25 mouse cellular contexts compared by ENCODE assay signal in the genomic region with DNA sequence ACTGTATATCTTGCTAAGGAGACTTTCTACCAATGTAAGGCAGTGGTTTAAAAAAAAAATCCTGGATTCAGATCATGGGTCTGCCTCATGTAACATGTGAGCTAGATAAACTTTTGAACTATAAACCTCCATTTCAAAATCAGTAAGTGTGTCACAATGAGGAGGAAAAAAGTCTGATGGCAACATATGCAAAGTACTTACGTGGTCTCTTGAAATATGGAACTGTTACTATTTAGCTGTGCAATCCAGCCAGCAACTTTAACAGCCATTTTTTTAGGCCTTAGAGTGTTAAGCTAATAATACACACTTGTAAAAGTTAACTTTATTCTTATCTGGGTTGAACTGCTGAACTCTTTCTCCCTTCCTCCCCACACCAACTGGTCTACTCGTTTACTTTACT.
DNase-seq lines count a peak whose midpoint lies in the region; ATAC-seq and TF ChIP-seq lines count a peak whose summit lies in the region.
"Had no signal": no experiment of that assay in that cellular context is flagged by ENCODE, and none has a peak within 500 bp of the region (broad histone marks: within the 10 kb centered on the region; RNA-seq: fewer than 3 reads in every experiment).

No protein-coding gene starts in this region.

- H3K9me3 ChIP-seq in lung, embryonic 16.5 days (ENCODE audit: control insufficient read depth, low read length), result no peaks in the 10 kb centered on the region
- H3K9me3 ChIP-seq: embryonic facial prominence, embryonic 12.5 days; embryonic facial prominence, embryonic 15.5 days; hindbrain, embryonic 10.5 days; hindbrain, embryonic 13.5 days had no signal

- TF ChIP-seq CTCF in lung, adult 2 months (IDR thresholded peaks at IDR 0.05; ENCODE audit: insufficient read depth, low read length), result no peak

- H3K4me2 ChIP-seq in lung, embryonic 16.5 days (ENCODE audit: low read depth, low read length), result no peak overlapping the region
- H3K4me2 ChIP-seq: embryonic facial prominence, embryonic 12.5 days; embryonic facial prominence, embryonic 15.5 days; heart, embryonic 11.5 days; hindbrain, embryonic 13.5 days had no signal

- no peaks in the 10 kb centered on the region for H3K36me3 ChIP-seq in lung, embryonic 16.5 days (ENCODE audit: control insufficient read depth, insufficient read depth, low read length)
- H3K36me3 ChIP-seq: embryonic facial prominence, embryonic 12.5 days; embryonic facial prominence, embryonic 15.5 days; hindbrain, embryonic 10.5 days; hindbrain, embryonic 13.5 days had no signal

- DNase-seq in lung, adult 2 months, result no peak
- DNase-seq in lung, postnatal 36 days, result peak; percentile 44
- no peak for DNase-seq in lung, postnatal 10 days
- no peak for DNase-seq in adrenal gland, adult (ENCODE audit: inconsistent age in 2 of 2, low spot score in 1 of 2)
- DNase-seq in T-cell, adult 2 months (ENCODE audit: low spot score), result no peak
- DNase-seq: adrenal gland, adult 2 months; adrenal gland, postnatal 14 days; cerebellum, adult 11 months; cerebellum, adult 2 months; cerebellum, adult 9-11 months; cerebellum, postnatal 25 days; forebrain, postnatal 0 days; gastrocnemius, postnatal 36 days; heart, adult 11 months; heart, postnatal 36 days had no signal

- peak; percentile 66 for ATAC-seq in lung, embryonic 16.5 days (ENCODE audit: low read depth)
- peak; percentile 71 for ATAC-seq in megakaryocyte, adult 5-6 weeks (ENCODE audit: poor library complexity, severe bottlenecking)
- ATAC-seq: CD4-positive, CD25-positive, alpha-beta regulatory T cell, adult 4 months; forebrain, embryonic 14.5 days; forebrain, postnatal 0 days; hindbrain, embryonic 16.5 days had no signal

- TF ChIP-seq POLR2A in lung, adult 2 months (IDR thresholded peaks at IDR 0.05; ENCODE audit: borderline replicate concordance, extremely low read depth, low read depth, low read length), result no peak

- H3K4me3 ChIP-seq in lung, embryonic 16.5 days (ENCODE audit: low read length), result no peak overlapping the region
- no peak overlapping the region for H3K4me3 ChIP-seq in lung, adult 2 months (replicated peaks; ENCODE audit: extremely low read depth, low read depth, low read length)
- H3K4me3 ChIP-seq: embryonic facial prominence, embryonic 12.5 days; embryonic facial prominence, embryonic 15.5 days; hindbrain, embryonic 10.5 days; hindbrain, embryonic 13.5 days had no signal

- WGBS in lung, embryonic 16.5 days, result 36% methylated on average over 2 of the region's 2 CpGs
- WGBS in lung, adult 2 months, result 45% methylated on average over 2 of the region's 2 CpGs

- H3K4me1 ChIP-seq in lung, embryonic 16.5 days (replicated peaks; ENCODE audit: control insufficient read depth, insufficient read depth, low read length), result peaks cover 20% of the 10 kb centered on the region
- peaks cover 3% of the 10 kb centered on the region; the same call in 1 of the 2 replicates for H3K4me1 ChIP-seq in lung, adult 2 months (ENCODE audit: control insufficient read depth, insufficient read depth, low read length)
- H3K4me1 ChIP-seq: embryonic facial prominence, embryonic 12.5 days; embryonic facial prominence, embryonic 15.5 days; hindbrain, embryonic 13.5 days had no signal

- peak overlapping the region; percentile 56 for H3K27ac ChIP-seq in lung, embryonic 16.5 days (ENCODE audit: low read length)
- H3K27ac ChIP-seq: embryonic facial prominence, embryonic 12.5 days; embryonic facial prominence, embryonic 15.5 days; hindbrain, embryonic 10.5 days; hindbrain, embryonic 13.5 days had no signal

- no peak overlapping the region for H3K9ac ChIP-seq in lung, embryonic 16.5 days (ENCODE audit: low read length)
- H3K9ac ChIP-seq: embryonic facial prominence, embryonic 12.5 days; embryonic facial prominence, embryonic 15.5 days; forebrain, postnatal 0 days; hindbrain, embryonic 13.5 days had no signal

- H3K27me3 ChIP-seq in lung, embryonic 16.5 days (ENCODE audit: control insufficient read depth, insufficient read depth, low read depth, low read length), result no peaks in the 10 kb centered on the region
- H3K27me3 ChIP-seq: embryonic facial prominence, embryonic 12.5 days; embryonic facial prominence, embryonic 15.5 days; hindbrain, embryonic 13.5 days had no signal
